Mouse (Mus musculus): ENCODE measurements around the gene Spata31d1a. TPM values are rescaled to one million over a fixed set of nuclear protein-coding genes. Genes with fewer than 3 reads are reported as not detected.

Spata31d1a gene
- total and polyA plus RNA-seq, 3 experiments = 0.19 TPM; not detected in 2

DNA sequence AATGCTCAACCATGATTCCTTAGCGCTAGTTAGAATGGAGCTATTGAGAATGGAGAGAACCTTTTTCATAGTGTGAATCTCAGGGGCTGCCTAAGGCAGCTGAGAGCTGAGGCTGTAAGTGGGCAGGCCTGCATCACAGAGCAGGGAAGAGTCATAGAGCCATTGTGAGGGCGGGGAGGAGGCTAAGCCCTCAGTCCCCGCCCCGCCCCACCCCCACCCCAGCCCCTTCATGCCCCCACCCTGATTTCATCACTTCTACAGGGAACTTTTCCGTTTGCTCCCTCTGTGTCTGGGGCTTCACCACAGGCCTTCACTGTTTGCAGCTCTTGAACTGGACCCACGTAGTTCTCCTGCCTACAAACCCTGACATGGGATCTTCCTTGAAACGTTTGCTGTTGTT, 21.5 kb upstream of the Spata31d1a start, which contains the start of gene Spata31d1d:
Gene Spata31d1d, minus strand, starts transcription at position 101 of the 400 bp plus-strand sequence.
- no peak within 1 kb of the TSS for H3K27ac ChIP-seq (ENCODE audit: insufficient read depth, low read depth)
- in situ Hi-C loops (cut with MboI; ENCODE audit: low pct_ligation_motif_present, low pct_unique_long_range_greater_than_20kb, low sequenced_read_pairs) (loop anchor here (25.0 kb wide), 1 partner anchor 1119 kb away; the partner anchor contains the start of gene Slc28a3), dilution Hi-C loops (cut with MboI; ENCODE audit: extremely low pct_ligation_motif_present, extremely low pct_unique_long_range_greater_than_20kb, low sequenced_read_pairs) (no loop called here)
- TF ChIP-seq JUN (IDR thresholded peaks at IDR 0.05; ENCODE audit: insufficient read depth, low read depth, low read length) = no peak
- TF ChIP-seq HCFC1 (IDR thresholded peaks at IDR 0.05; ENCODE audit: low read depth, low read length) = no peak
- TF ChIP-seq IRF4 (IDR thresholded peaks at IDR 0.05; ENCODE audit: low read depth, low read length) = no peak
- no peak for TF ChIP-seq POLR2AphosphoS2 (IDR thresholded peaks at IDR 0.05; ENCODE audit: low read depth, low read length)
- no peak for TF ChIP-seq MYC (IDR thresholded peaks at IDR 0.05; ENCODE audit: low read depth, low read length)
- no peak for TF ChIP-seq ETS1 (conservative IDR thresholded peaks at IDR 0.05; ENCODE audit: low read depth, low read length)
- TF ChIP-seq ZC3H11A (IDR thresholded peaks at IDR 0.05; ENCODE audit: low read depth, low read length) = no peak
- TF ChIP-seq MXI1 (IDR thresholded peaks at IDR 0.05; ENCODE audit: low read depth, low read length) = no peak
- TF ChIP-seq KAT2A (IDR thresholded peaks at IDR 0.05; ENCODE audit: insufficient replicate concordance, low read length) = no peak
- TF ChIP-seq E2F4 (IDR thresholded peaks at IDR 0.05; ENCODE audit: insufficient replicate concordance, low read depth, low read length) = no peak
- no peak for TF ChIP-seq MEF2A (IDR thresholded peaks at IDR 0.05; ENCODE audit: borderline replicate concordance, low read depth, low read length)
- TF ChIP-seq PAX5 (IDR thresholded peaks at IDR 0.05; ENCODE audit: low read length) = no peak
- no peak for TF ChIP-seq BHLHE40 (IDR thresholded peaks at IDR 0.05; ENCODE audit: low read depth, low read length)
- no peak for TF ChIP-seq CHD2 (IDR thresholded peaks at IDR 0.05; ENCODE audit: low read length)
- no peak for TF ChIP-seq TCF12 (IDR thresholded peaks at IDR 0.05; ENCODE audit: low read depth, low read length)
- TF ChIP-seq RCOR1 (conservative IDR thresholded peaks at IDR 0.05; ENCODE audit: low read depth, low read length) = no peak
- no peak for TF ChIP-seq POLR2A (IDR thresholded peaks at IDR 0.05; ENCODE audit: low read depth, low read length)
- no peak for TF ChIP-seq EP300 (IDR thresholded peaks at IDR 0.05; ENCODE audit: low read length)
- TF ChIP-seq RAD21 (IDR thresholded peaks at IDR 0.05; ENCODE audit: low read depth, low read length) = no peak
- TF ChIP-seq ZNF384 (IDR thresholded peaks at IDR 0.05; ENCODE audit: low read depth, low read length) = no peak
- H3K79me2 ChIP-seq (replicated peaks; ENCODE audit: control insufficient read depth, extremely low read depth, insufficient read depth, poor library complexity, severe bottlenecking) = no peaks in the 10 kb centered on the region
- H3K4me1 ChIP-seq (ENCODE audit: control insufficient read depth in 1 of 2, insufficient read depth in 2 of 2) = peaks cover 4 to 12% of the 10 kb centered on the region in 2 experiments
- no peaks in the 10 kb centered on the region for H3K36me3 ChIP-seq (replicated peaks in 1 of 2; ENCODE audit: control insufficient read depth in 1 of 2, insufficient read depth in 1 of 2, low read length in 1 of 2)
- no peak for DNase-seq (ENCODE audit: extremely low read depth)
- H3K4me2 ChIP-seq (ENCODE audit: insufficient read depth, low read depth, poor library complexity, severe bottlenecking) = no peak within 1 kb of the TSS
- no peak within 1 kb of the TSS for H3K4me3 ChIP-seq (replicated peaks in 1 of 3; ENCODE audit: low read depth in 2 of 3, low read length in 2 of 3, poor library complexity in 1 of 3)
- no peaks in the 10 kb centered on the region for H3K9me3 ChIP-seq (replicated peaks; ENCODE audit: low read length)
- H3K9ac ChIP-seq (ENCODE audit: insufficient read depth, low read depth) = no peak within 1 kb of the TSS
- peaks cover 2% of the 10 kb centered on the region for H3K27me3 ChIP-seq (replicated peaks)

GRCm38 (mm10) chr13:59728378-59729093, 18.4 kb upstream of the Spata31d1a start:
- H3K4me1 ChIP-seq (ENCODE audit: control insufficient read depth in 1 of 2, insufficient read depth in 2 of 2) = peaks cover 0 to 6% of the 10 kb centered on the region in 2 experiments; a peak in 2 of 4 replicates
- peak; percentile 84 for DNase-seq (ENCODE audit: extremely low read depth)

More at GRCm38 (mm10) chr13:59728378-59729093, 18.4 kb upstream of the Spata31d1a start:
- no peak overlapping the region for H3K4me2 ChIP-seq (ENCODE audit: insufficient read depth, low read depth, poor library complexity, severe bottlenecking)
- dilution Hi-C loops (cut with MboI; ENCODE audit: extremely low pct_ligation_motif_present, extremely low pct_unique_long_range_greater_than_20kb, low sequenced_read_pairs) (no loop called here), in situ Hi-C loops (cut with MboI; ENCODE audit: low pct_ligation_motif_present, low pct_unique_long_range_greater_than_20kb, low sequenced_read_pairs) (loop anchor here (25.0 kb wide), 1 partner anchor 1116 kb away; the partner anchor contains the start of gene Slc28a3)
- no peaks in the 10 kb centered on the region for H3K9me3 ChIP-seq (replicated peaks; ENCODE audit: low read length)
- H3K36me3 ChIP-seq (replicated peaks in 1 of 2; ENCODE audit: control insufficient read depth in 1 of 2, insufficient read depth in 1 of 2, low read length in 1 of 2) = no peaks in the 10 kb centered on the region
- H3K79me2 ChIP-seq (replicated peaks; ENCODE audit: control insufficient read depth, extremely low read depth, insufficient read depth, poor library complexity, severe bottlenecking) = no peaks in the 10 kb centered on the region
- H3K9ac ChIP-seq (ENCODE audit: insufficient read depth, low read depth) = no peak overlapping the region
- no peak overlapping the region for H3K4me3 ChIP-seq (replicated peaks in 1 of 3; ENCODE audit: low read depth in 2 of 3, low read length in 2 of 3, poor library complexity in 1 of 3)
- H3K27me3 ChIP-seq (replicated peaks) = peaks cover 3% of the 10 kb centered on the region
- TF ChIP-seq GABPA (IDR thresholded peaks at IDR 0.05; ENCODE audit: insufficient replicate concordance, low read depth, low read length) = no peak
- no peak for TF ChIP-seq JUN (IDR thresholded peaks at IDR 0.05; ENCODE audit: insufficient read depth, low read depth, low read length)
- TF ChIP-seq MEF2A (IDR thresholded peaks at IDR 0.05; ENCODE audit: borderline replicate concordance, low read depth, low read length) = no peak
- TF ChIP-seq SMC3 (IDR thresholded peaks at IDR 0.05; ENCODE audit: low read depth, low read length) = peak; percentile 90
- no peak for TF ChIP-seq E2F4 (IDR thresholded peaks at IDR 0.05; ENCODE audit: insufficient replicate concordance, low read depth, low read length)
- no peak for TF ChIP-seq CHD1 (IDR thresholded peaks at IDR 0.05; ENCODE audit: low read depth, low read length)
- TF ChIP-seq POLR2A (IDR thresholded peaks at IDR 0.05; ENCODE audit: low read depth, low read length) = no peak
- no peak for TF ChIP-seq MYC (IDR thresholded peaks at IDR 0.05; ENCODE audit: low read depth, low read length)
- TF ChIP-seq MAFK (IDR thresholded peaks at IDR 0.05; ENCODE audit: insufficient replicate concordance, low read length) = no peak
- TF ChIP-seq IRF4 (IDR thresholded peaks at IDR 0.05; ENCODE audit: low read depth, low read length) = no peak
- no peak for TF ChIP-seq MAX (IDR thresholded peaks at IDR 0.05; ENCODE audit: low read length)
- 0 out of 2 replicates have a peak, but pooled peaks have one; percentile 18 for TF ChIP-seq NRF1 (IDR thresholded peaks at IDR 0.05; ENCODE audit: low read depth, low read length)
- TF ChIP-seq PAX5 (IDR thresholded peaks at IDR 0.05; ENCODE audit: low read length) = no peak
- peak; percentile 66 for TF ChIP-seq ZC3H11A (IDR thresholded peaks at IDR 0.05; ENCODE audit: low read depth, low read length)
- TF ChIP-seq POLR2AphosphoS2 (IDR thresholded peaks at IDR 0.05; ENCODE audit: low read depth, low read length) = no peak
- TF ChIP-seq CTCF (conservative IDR thresholded peaks at IDR 0.05 in 1 of 2, IDR thresholded peaks at IDR 0.05 in 1 of 2; ENCODE audit: low read depth in 2 of 2, low read length in 2 of 2) = peak; percentile 85 to 96
- 0 out of 2 replicates have a peak, but pooled peaks have one; percentile 17 for TF ChIP-seq TCF12 (IDR thresholded peaks at IDR 0.05; ENCODE audit: low read depth, low read length)
- TF ChIP-seq ELF1 (IDR thresholded peaks at IDR 0.05; ENCODE audit: low read depth, low read length) = 0 out of 2 replicates have a peak, but pooled peaks have one; percentile 9
- no peak for TF ChIP-seq EP300 (IDR thresholded peaks at IDR 0.05; ENCODE audit: low read length)
- TF ChIP-seq CHD2 (IDR thresholded peaks at IDR 0.05; ENCODE audit: low read length) = no peak
- no peak overlapping the region for H3K27ac ChIP-seq (ENCODE audit: insufficient read depth, low read depth)

Data from CH12.LX (cell line).